Mouse (Mus musculus) retina, adult 2 months (tissue): ENCODE measurements around the gene Set.
"Not testable (repeated sequence)": the region's sequence is repeated elsewhere in the genome, so short reads cannot be mapped to it uniquely, and the experiment has no call there.

Experiments used
- DNase-seq: peaks from one replicate; pipeline ENCODE4 v3.0.0-alpha.2; 2012; ENCODE audit warnings: low read depth, low spot score

The Set gene

DNA sequence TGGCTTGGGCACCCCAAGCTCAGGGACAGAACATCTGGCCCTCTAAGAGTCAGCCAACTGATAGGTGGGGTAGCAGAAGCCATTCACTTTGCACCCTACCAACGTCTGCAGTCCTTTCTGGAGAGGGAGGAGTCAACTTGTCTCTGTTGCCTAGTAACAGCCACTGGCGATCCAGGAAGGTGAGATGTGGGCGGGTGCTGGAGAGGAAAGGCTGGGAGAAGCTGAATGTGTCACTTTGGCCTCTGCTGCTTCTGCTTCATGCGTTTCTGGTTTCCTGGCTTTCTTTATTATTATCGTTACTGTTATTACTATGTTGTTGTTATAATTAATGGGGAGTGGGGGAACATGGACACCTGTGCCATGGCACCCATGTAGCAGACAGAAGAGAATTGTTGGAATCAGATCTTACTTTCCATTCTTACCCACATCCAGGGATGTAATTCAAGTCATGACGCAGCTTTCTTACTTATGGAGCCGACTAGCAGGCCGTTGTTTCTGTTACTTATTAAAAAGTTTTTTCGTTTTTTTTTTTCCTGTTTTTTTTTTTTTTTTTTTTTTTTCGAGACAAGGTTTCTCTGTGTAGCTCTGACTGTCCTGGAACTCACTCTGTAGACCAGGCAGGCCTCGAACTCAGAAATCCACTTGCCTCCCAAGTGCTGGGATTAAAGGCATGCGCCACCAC lies at the start of gene Set:
Gene Set, plus strand, starts transcription at position 156 of the 682 bp plus-strand sequence.
- no peak for DNase-seq

GRCm38 (mm10) chr2:30009101-30009500 lies 48.1 kb upstream of the Set start:
- no peak for DNase-seq

- no peak for DNase-seq
Observed at GRCm38 (mm10) chr2:30010840-30011281, 46.3 kb upstream of the Set start.

- DNase-seq, result no peak
Observed at GRCm38 (mm10) chr2:30014326-30014966, 42.7 kb upstream of the Set start.

GRCm38 (mm10) chr2:30025454-30025853 lies 31.7 kb upstream of the Set start:
- DNase-seq, result no peak

DNA sequence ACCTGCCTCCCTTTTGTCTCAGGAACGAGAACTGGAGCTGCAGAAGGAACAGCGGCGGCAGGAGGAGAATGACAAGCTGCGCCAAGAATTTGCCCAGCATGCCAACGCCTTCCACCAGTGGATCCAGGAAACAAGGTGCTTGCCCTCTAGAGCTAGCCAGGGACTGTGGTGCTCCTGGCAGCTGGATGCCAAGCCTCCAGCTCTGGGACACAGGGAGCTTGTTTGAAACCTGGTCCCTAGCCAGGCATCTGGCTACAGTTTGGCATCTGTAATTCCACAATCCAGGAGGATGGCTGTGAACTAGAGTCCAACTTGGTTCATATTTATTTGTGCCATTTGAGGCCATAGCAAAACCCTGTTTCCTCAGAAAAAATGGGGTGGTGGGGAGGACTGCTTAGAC lies 30.2 kb upstream of the Set start:
- no peak for DNase-seq

- no peak for DNase-seq
Observed at GRCm38 (mm10) chr2:30032244-30032846, 24.8 kb upstream of the Set start.

- no peak for DNase-seq
Observed at GRCm38 (mm10) chr2:30032957-30033356, 24.2 kb upstream of the Set start.

DNA sequence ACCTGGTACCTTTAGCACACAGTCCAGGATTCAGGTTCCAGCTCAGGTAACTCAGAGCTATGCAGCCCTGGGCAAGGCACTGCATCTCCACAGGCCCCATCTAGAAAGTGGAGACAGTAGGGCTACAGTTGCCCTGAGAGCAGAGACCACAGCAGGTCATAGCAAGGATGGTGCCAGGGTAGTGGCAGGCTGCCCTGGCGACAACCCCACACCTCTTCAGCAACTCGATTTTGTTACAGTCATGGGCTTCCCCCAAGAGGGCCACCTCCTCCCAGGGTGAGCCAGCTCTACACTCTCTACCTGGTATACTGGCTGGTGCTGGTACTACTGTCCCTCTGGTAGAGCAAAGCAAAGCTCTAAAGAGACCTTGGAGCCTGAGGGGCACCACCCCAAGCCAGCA lies 19.4 kb upstream of the Set start:
- no peak for DNase-seq

- no peak for DNase-seq
Observed at GRCm38 (mm10) chr2:30038370-30038769, 18.8 kb upstream of the Set start.

DNA sequence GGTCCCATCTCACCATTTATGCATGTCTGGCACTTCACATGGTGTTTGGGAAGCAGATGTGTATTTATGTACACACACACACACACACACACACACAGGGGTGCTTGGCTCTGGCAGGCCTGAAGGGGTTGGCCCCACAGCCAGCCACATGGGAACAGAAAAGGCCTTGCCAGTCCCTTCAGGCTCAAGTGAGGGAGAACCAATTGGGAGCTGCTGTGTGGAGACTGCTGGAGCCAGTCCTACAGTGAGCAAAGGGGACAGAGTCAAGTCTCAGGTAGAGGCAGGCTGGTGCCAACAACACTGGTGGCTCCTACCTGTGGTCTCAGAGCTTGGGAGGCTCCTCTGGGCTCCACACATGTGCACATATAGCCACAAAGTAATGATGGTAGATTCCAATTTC lies 17.5 kb upstream of the Set start:
- DNase-seq, result no peak

GRCm38 (mm10) chr2:30042445-30042844 lies 14.7 kb upstream of the Set start:
- no peak for DNase-seq

DNA sequence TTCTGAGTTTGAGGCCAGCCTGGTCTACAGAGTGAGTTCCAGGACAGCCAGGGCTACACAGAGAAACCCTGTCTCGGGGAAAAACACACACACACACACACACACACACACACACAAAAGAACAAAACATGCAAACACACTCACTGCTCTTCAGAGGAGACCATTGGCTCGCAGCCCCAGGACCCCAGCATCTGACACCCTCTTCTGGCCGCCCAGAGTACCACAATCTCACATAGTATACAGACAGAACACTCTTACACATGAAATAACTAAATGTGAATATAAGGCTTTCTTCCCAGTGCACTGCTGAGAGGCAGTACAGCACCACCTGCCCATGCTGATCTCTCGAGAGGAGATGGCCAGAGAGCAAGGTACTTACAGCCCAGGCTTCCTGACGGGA lies 12.6 kb upstream of the Set start:
- DNase-seq, result no peak

DNA sequence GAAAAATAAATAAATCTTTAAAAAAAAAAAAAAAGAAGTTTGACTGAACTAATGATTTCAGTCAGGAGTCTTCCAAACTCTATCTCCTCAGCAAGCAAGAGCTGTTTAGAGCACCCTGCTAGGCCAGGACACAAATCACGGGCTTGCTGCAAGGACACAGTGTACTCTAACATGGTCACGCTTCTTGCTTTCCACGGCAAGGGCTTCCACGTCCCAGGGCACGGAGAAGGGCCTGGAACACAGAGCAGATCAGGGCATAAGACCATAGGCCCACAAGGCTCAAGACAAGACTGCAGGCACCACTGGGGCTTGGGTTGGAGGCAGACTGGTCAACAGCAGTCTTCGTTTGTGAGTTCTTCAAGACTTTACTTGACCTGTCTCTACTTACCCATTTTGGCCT lies 10.1 kb upstream of the Set start:
- DNase-seq, result no peak

GRCm38 (mm10) chr2:30048101-30048501 lies 9.1 kb upstream of the Set start:
- no peak for DNase-seq

GRCm38 (mm10) chr2:30048699-30049388 lies 8.3 kb upstream of the Set start, which contains the start of gene Wdr34:
Wdr34 (minus strand) TSS chr2:30048881.
- DNase-seq, result peak; percentile 96

DNA sequence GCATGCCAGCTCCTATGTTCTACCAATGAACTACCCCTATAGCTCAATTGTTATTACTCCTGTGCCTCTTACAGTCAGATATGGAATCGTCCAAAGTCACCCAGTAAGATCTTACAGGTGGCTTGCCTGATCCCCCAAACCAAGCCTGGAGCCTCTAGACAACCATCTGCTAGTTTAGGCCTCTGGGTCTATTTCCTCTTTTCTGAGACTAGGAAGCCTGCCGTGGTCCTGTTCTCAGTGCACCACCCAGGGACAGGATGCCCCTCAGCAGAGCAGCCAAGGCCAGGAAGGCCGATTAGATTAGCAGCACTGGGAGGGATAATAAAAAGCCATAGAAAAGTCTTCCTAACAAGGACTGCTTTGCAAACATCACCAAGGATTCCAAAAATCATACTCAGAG lies 7.3 kb upstream of the Set start:
- DNase-seq, result no peak

DNA sequence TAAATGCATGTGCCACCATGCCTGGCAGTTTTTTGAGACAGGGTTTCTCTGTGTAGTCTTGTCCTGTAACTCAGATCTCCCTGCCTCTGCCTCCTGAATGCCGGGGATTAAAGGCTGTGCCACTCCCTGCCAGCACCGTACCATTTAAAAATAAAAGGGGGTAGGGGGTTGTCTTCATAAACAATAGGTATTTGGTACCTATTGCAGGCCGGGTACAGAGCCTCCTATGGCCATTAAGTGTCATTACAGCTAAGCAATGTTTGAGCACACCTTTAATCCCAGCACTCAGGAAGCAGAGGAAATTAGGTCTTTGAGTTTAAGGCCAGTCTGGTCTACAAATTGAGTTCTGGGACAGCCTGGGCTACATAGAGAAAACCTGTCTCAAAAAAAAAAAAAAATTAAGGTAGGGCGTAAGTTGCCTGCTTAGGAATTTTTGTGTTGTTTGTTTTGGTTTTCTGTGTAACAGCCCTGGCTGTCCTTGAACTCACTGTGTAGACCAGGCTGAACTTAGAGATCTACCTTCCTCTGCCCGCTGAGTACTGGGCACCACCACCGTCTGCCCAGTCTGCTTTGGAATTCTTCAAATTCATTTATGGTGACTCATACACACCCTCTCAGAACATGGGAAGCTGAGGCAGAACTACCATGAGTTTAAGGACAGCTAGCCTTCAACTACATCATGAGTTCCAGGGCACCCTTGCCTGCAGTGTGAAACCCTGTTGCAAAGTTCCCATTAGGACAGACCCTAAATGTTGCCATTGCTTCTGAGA lies 5.0 kb upstream of the Set start:
- DNase-seq, result no peak

DNA sequence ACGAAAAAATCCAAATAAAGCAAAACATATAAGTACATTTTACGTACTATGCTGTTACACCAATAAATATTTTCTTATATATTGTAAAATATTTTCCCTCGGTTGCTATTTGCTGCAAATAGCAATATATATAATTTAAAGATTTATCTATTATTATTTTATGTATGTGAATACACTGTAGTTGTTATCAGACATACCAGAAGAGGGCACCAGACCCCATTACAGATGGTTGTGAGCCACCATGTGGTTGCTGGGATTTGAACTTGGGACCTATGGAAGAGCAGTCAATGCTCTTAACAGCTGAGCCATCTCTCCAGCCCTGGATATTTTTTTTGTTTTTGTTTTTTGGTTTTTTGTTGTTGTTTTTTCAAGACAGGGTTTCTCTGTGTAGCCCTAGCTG lies 1.9 kb upstream of the Set start:
- not testable (repeated sequence) for DNase-seq

- DNase-seq, result no peak
Observed at GRCm38 (mm10) chr2:30056736-30057135, 442 bp upstream of the Set start.

DNA sequence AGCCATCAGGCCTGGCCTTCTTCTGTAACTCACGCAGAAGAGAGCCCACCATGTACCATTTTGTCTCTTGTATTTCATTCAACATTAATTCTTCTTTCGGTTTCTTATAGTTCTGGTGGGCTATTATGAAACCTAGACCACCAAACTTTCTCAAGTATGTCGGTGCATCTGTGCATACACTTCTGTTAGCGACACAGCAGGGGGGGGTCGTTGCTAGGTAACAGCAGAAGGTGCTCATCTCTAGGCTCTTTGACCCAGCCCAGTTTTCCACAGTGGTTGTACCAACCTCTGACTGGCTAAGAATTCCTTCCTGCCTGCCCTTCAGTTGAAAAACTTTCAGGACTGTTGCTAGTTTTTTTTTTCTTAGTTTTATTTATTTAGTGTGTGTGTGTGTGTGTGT lies 1.2 kb downstream of the Set start:
- DNase-seq, result no peak
